Mouse (Mus musculus) gastrocnemius, adult 2 months (tissue): ENCODE results near the gene Zfp948. TPM values are rescaled to one million over a fixed set of nuclear protein-coding genes. Genes with fewer than 3 reads are reported as not detected.
"Not testable (repeated sequence)": the region's sequence is repeated elsewhere in the genome, so short reads cannot be mapped to it uniquely, and the experiment has no call there.

Experiments used
- DNase-seq: peaks from one replicate; pipeline ENCODE4 v3.0.0; 2022
- H3K27ac ChIP-seq: fragments of 200-600 bp; 2 replicates; pipeline ENCODE4 v1.8.1; 2022; ENCODE audit warnings: mild to moderate bottlenecking
- H3K4me3 ChIP-seq: fragments of 200-600 bp; 2 replicates; pipeline ENCODE4 v1.8.1; 2022; ENCODE audit warnings: mild to moderate bottlenecking, moderate library complexity
- CTCF ChIP-seq: fragments of 200-600 bp; IDR thresholded peaks from 2 replicates; pipeline ENCODE4 v1.8.1; 2022; ENCODE audit warnings: antibody characterized with exemption, mild to moderate bottlenecking, moderate library complexity
- intact Hi-C: fragments of 180-260 bp; cut with DNase I; formaldehyde crosslinking; loops from one replicate; pipeline ENCODE4 v1.15.1; 2025
- total RNA-seq, 2 experiments: library from RNA; stranded (reverse); gene quantifications; 2 replicates each; pipeline ENCODE4 v1.2.3; 2021

Zfp948 gene
- total RNA-seq, 2 experiments from 2014 or later: 1.6 to 3.8 TPM

DNA sequence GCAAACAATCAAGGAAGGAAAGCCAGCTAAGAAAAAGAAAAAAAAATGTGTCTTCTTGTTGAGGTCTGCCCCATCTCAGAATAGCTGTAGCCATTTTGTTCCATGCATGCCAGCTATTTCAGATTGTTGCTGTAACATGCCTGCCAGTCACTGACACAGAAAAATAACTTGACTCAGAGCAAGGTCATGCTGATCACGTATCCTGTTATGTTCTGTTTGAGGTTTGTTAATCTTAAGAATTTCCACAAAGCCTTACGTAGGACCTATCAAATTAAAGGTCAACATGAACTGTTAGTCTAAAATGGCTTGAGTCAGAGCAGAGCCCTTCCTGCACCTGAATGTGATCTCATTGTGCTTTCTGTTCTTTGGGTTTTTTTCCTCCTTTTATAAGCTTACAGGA, 30.1 kb upstream of the Zfp948 start:
- H3K27ac ChIP-seq: peak overlapping the region; percentile 88
- DNase-seq: no peak
- H3K4me3 ChIP-seq: peak overlapping the region; percentile 76; the same call in 1 of the 2 replicates
- TF ChIP-seq CTCF: no peak
- intact Hi-C loops: loop anchor here (10.0 kb wide), 2 partner anchors 198 to 302 kb away; partner anchors contain the start of gene Zfp229

DNA sequence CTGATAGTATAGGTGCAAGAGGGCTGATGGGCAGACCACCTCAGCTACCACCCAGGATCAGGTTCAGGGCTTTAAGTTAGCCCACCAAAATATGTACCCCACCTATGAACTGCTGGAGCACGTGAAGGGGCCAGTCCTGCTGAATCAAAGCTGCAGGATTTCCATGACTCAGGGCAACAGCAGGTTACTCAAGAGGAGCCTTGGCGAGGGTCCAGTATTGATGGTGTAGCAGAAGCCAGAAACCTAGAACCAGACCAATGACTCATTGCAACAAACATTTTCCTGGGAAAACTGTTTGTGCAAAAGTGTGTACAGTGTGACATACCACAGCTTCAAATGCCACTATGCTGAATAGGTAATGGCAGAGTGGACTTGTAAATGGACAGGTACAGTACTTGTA, 9.0 kb upstream of the Zfp948 start:
- Histone ChIP-seq H3K4me3 (no peak overlapping the region), H3K27ac (no peak overlapping the region)
- peak; percentile 21 for DNase-seq
- intact Hi-C loops: no loop called here
- TF ChIP-seq CTCF: no peak

DNA sequence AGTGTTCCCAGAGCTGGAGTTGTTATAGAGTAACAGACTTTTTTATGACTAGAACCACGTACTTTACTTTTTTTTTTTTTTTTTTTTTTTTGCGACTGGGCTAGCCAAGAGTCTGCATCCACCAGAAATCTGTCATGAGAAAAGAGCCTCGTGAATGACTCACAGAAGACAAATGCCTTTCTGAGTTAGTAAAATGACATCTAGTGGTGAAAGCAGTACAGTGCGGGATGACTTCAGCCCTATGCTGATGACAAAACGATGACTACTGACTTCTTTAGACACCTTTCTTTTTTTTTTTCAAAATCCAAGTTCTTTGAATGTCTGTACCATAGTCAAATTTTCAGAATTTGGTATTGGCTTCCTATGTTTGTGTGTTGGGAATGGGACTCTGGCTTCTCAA, 588 bp upstream of the Zfp948 start:
- intact Hi-C loops: loop anchor here (2.0 to 10.0 kb wide), 2 partner anchors 33 to 621 kb away; partner anchors contain the start of gene Ppp2r1a
- Histone ChIP-seq H3K27ac (peak overlapping the region; percentile 95), H3K4me3 (peak overlapping the region; percentile 80)
- peak; percentile 60 for TF ChIP-seq CTCF
- DNase-seq: peak; percentile 24

GRCm38 (mm10) chr17:21567696-21568095, 888 bp downstream of the Zfp948 start:
- no peak for TF ChIP-seq CTCF
- peak; percentile 15 for DNase-seq
- Histone ChIP-seq H3K4me3 (peak overlapping the region; percentile 80), H3K27ac (peak overlapping the region; percentile 95; the same call in 1 of the 2 replicates)
- intact Hi-C loops: loop anchor here (2.0 to 10.0 kb wide), 2 partner anchors 35 to 623 kb away; partner anchors contain the start of gene Ppp2r1a

DNA sequence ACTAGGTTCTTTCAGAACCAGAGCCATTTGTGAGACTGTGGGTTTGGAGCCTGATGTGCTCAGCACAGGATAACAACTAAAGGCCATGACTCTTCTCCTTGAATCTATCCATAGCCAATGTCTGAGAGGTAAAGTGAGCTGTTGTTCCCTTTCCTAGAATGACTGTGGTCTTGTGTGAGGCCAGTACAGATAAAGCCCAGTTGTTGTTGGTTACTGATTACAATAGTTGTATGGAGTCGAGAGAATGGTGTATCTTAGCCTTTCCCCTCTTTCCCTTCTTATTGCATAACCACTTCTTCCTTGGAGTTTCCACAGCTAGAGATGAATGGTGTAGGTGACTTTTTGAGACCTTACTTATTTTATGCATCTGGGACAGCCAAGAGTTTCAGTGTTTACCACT, 12.3 kb downstream of the Zfp948 start:
- Histone ChIP-seq H3K4me3 (no peak overlapping the region), H3K27ac (no peak overlapping the region)
- no peak for TF ChIP-seq CTCF
- no peak for DNase-seq
- intact Hi-C loops: loop anchor here (5.0 kb wide), 1 partner anchor 347 kb away; no protein-coding TSS in a partner anchor

GRCm38 (mm10) chr17:21579493-21580175, 12.8 kb downstream of the Zfp948 start:
- no peak overlapping the region for H3K4me3 ChIP-seq
- intact Hi-C loops: loop anchor here (5.0 kb wide), 2 partner anchors 347 to 632 kb away; partner anchors contain the start of gene Ppp2r1a
- peak; percentile 34 for DNase-seq
- peak; percentile 82 for TF ChIP-seq CTCF
- no peak overlapping the region for H3K27ac ChIP-seq

DNA sequence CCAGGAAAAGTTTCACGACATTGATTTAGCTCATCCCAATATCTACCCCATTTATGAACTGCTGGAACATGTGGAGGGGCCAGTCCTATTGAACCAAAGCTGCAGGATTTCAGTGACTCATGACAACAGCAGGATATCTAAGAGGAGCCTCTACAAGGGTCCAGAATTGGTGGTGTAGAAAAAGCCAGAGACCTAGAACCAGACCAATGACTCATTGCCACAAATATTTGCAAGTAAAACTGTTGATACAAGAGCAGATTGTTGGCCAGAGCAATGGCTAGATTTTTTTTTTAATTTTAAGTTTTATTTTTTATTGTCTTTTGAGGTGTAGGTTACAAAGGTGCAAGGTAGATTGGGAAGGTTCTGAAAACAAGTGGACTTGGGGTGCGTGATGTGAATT, 18.7 kb downstream of the Zfp948 start:
- DNase-seq: no peak
- intact Hi-C loops: no loop called here
- no peak for TF ChIP-seq CTCF
- H3K4me3 ChIP-seq: no peak overlapping the region
- no peak overlapping the region for H3K27ac ChIP-seq

GRCm38 (mm10) chr17:21616356-21616755, 49.5 kb downstream of the Zfp948 start:
- DNase-seq: no peak
- no peak for TF ChIP-seq CTCF
- intact Hi-C loops: no loop called here
- H3K4me3 ChIP-seq: no peak overlapping the region
- no peak overlapping the region for H3K27ac ChIP-seq

DNA sequence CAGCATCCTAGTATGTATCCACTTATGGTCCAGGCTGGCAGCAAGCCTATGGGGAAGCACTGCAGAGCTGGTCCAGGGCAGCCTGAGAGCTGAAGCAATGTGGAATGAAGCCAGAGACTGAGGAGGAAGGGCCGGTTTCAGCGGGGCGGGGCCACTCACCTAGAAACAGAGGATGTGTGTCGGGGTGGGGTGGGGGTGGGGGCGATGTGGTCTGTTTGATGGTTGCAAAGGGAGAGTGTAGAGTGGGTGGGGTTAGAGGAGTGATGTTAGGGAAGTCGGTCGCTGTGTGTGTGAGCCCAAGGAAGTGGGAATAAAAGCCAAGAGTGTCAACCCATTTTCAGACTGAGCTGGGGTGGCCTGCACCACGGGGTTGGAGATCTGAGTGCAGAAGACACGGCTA, 50.5 kb downstream of the Zfp948 start:
- intact Hi-C loops: no loop called here
- Histone ChIP-seq H3K27ac (no peak overlapping the region), H3K4me3 (no peak overlapping the region)
- TF ChIP-seq CTCF: no peak
- DNase-seq: no peak

GRCm38 (mm10) chr17:21623647-21624046, 56.8 kb downstream of the Zfp948 start:
- TF ChIP-seq CTCF: no peak
- intact Hi-C loops: no loop called here
- Histone ChIP-seq H3K27ac (no peak overlapping the region), H3K4me3 (no peak overlapping the region)
- DNase-seq: no peak

GRCm38 (mm10) chr17:21635758-21636157, 69.0 kb downstream of the Zfp948 start:
- intact Hi-C loops, DNase-seq, H3K4me3 ChIP-seq, H3K27ac ChIP-seq: not testable (repeated sequence)

Other genes starting within 250 kb of the Zfp948 start
- under 1 TPM; 0.66 to 0.92 TPM for gene Zfp677, start 183.3 kb upstream of the Zfp948 start, total RNA-seq
- gene Zfp54, start 143.8 kb upstream of the Zfp948 start, total RNA-seq: under 1 TPM; 0.33 to 0.89 TPM
- 1 to 10 TPM; 9.5 to 9.7 TPM for gene Zfp51, start 116.6 kb upstream of the Zfp948 start, total RNA-seq
- gene Zfp53, start 78.0 kb upstream of the Zfp948 start, total RNA-seq: 1 to 10 TPM; 1.9 to 2.2 TPM
- gene Zfp52, start 31.5 kb upstream of the Zfp948 start, total RNA-seq: 1 to 10 TPM; 5.7 to 8.0 TPM
- gene Zfp983, start 83.6 kb downstream of the Zfp948 start, total RNA-seq: 1 to 10 TPM; 1.8 to 2.1 TPM
- not detected for gene Gm10226, start 124.9 kb downstream of the Zfp948 start, total RNA-seq
- under 1 TPM; 0.81 to 0.89 TPM for gene Zfp760, start 140.7 kb downstream of the Zfp948 start, total RNA-seq
- gene Zfp229, start 163.8 kb downstream of the Zfp948 start, total RNA-seq: 1 to 10 TPM; 4.9 to 6.0 TPM